Mouse (Mus musculus) megakaryocyte progenitor cell, adult 5-6 weeks (primary cell): ENCODE data around the gene Dhfr. TPM values are rescaled to one million over a fixed set of nuclear protein-coding genes. Genes with fewer than 3 reads are reported as not detected.

Experiments
- ATAC-seq: replicated peaks from 2 replicates; pipeline ENCODE4 v1.8.0; 2016; ENCODE audit warnings: mild to moderate bottlenecking, moderate TSS enrichment, inconsistent platforms; ENCODE audit not compliant: poor library complexity
- total RNA-seq, 2 experiments: library from RNA; stranded (forward) in 1 of 2; stranded (reverse) in 1 of 2; fragments of 157-497, 149-512 nt in 1 of 2; fragments of 200-1000 nt in 1 of 2; gene quantifications; 2 replicates each; pipeline versions ENCODE4 v1.2.3 to v1.2.4; 2015 to 2017

Gene Dhfr
- total RNA-seq (2015) (22.1 and 24.7 TPM in 2 replicates), total RNA-seq (2017) (21.5 and 22.6 TPM in 2 replicates)

GRCm38 (mm10) chr13:92354456-92355271 is at the start of gene Dhfr, which contains the start of gene Msh3:
Gene Dhfr (plus strand): TSS chr13:92354726.
Gene Msh3 (minus strand): TSS chr13:92355003.
- ATAC-seq = peak; percentile 88

- ATAC-seq = no peak
Measured at GRCm38 (mm10) chr13:92305680-92306079, 48.8 kb upstream of the Dhfr start, which contains the start of gene Gm20379. Gene Gm20379 (plus strand): TSS chr13:92305980.

- no peak for ATAC-seq
Measured at GRCm38 (mm10) chr13:92314613-92315012, 39.9 kb upstream of the Dhfr start.

- ATAC-seq = peak; percentile 85
Measured at GRCm38 (mm10) chr13:92320770-92321169, 33.8 kb upstream of the Dhfr start.

GRCm38 (mm10) chr13:92326030-92326429 is 28.5 kb upstream of the Dhfr start:
- no peak for ATAC-seq

GRCm38 (mm10) chr13:92328000-92328399 is 26.5 kb upstream of the Dhfr start:
- ATAC-seq = peak; percentile 74

- no peak for ATAC-seq
Measured at GRCm38 (mm10) chr13:92330621-92331020, 23.9 kb upstream of the Dhfr start.

GRCm38 (mm10) chr13:92332103-92332879 is 22.2 kb upstream of the Dhfr start:
- ATAC-seq = no peak

- no peak for ATAC-seq
Measured at GRCm38 (mm10) chr13:92336857-92337256, 17.7 kb upstream of the Dhfr start.

- ATAC-seq = peak; percentile 85
Measured at GRCm38 (mm10) chr13:92337773-92338462, 16.6 kb upstream of the Dhfr start.

- ATAC-seq = no peak
Measured at GRCm38 (mm10) chr13:92339787-92340186, 14.7 kb upstream of the Dhfr start.

GRCm38 (mm10) chr13:92344033-92344432 is 10.5 kb upstream of the Dhfr start:
- no peak for ATAC-seq

GRCm38 (mm10) chr13:92346338-92346737 is 8.2 kb upstream of the Dhfr start:
- no peak for ATAC-seq

- no peak for ATAC-seq
Measured at GRCm38 (mm10) chr13:92351100-92351499, 3.4 kb upstream of the Dhfr start.

GRCm38 (mm10) chr13:92353956-92354355 is 570 bp upstream of the Dhfr start:
- ATAC-seq = no peak

GRCm38 (mm10) chr13:92355272-92355643 is 732 bp downstream of the Dhfr start:
- peak; percentile 29; the same call in 1 of the 2 replicates for ATAC-seq

GRCm38 (mm10) chr13:92356376-92356775 is 1.9 kb downstream of the Dhfr start:
- no peak for ATAC-seq

- ATAC-seq = no peak
Measured at GRCm38 (mm10) chr13:92357644-92358043, 3.1 kb downstream of the Dhfr start.

- peak; percentile 44; the same call in 1 of the 2 replicates for ATAC-seq
Measured at GRCm38 (mm10) chr13:92361609-92362008, 7.1 kb downstream of the Dhfr start.

GRCm38 (mm10) chr13:92365312-92365711 is 10.8 kb downstream of the Dhfr start:
- no peak for ATAC-seq

- ATAC-seq = no peak
Measured at GRCm38 (mm10) chr13:92370811-92371210, 16.3 kb downstream of the Dhfr start.
